Mouse (Mus musculus) gastrocnemius, postnatal 14 days (tissue): Measurements from ENCODE around the gene Ccdc92. TPM values are rescaled to one million over a fixed set of nuclear protein-coding genes. Genes with fewer than 3 reads are reported as not detected.

Experiments
- DNase-seq: peaks from one replicate; pipeline ENCODE4 v3.0.0; 2021; ENCODE audit warnings: mixed read lengths
- intact Hi-C: fragments of 180-260 bp; cut with DNase I; formaldehyde crosslinking; loops from one replicate; pipeline ENCODE4 v1.15.1; 2025; ENCODE audit warnings: low total_unique reads
- total RNA-seq, 2 experiments: library from RNA; stranded (reverse); gene quantifications; 2 replicates each; pipeline ENCODE4 v1.2.3; 2021

The Ccdc92 gene
- total RNA-seq, 2 experiments from 2014 or later = 0.24 to 0.80 TPM

DNA sequence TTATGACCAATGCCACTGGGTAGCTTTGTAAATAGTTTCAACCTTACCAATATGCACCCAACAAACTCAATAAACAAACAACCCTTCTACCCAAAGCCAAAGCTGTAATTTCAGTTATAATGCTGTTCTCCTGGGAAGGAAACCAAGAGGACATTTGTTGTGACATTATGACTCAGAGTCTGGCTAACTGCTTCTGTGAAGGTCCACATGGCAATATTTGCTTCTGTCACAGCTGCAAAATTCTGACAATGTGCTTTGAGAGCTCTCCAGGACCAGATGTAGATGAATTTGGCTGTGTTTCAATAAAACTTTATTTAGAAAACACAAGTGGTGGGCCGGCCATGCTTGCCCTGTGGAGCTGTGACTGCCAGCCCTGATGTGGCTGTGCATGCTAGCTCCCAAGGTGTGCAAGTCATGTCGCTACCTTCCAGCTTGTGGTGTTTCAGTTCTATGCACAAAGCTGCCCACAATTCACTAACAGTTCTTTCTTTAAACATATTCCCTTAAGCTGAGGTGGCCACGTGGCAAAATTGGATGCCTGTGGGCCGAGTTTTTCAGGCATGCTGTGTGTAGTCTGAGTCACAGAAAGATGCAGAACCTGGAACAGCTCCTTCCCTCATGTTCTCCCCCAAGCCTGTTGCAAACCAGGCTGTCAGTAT, 52.4 kb downstream of the Ccdc92 start:
- DNase-seq = no peak

DNA sequence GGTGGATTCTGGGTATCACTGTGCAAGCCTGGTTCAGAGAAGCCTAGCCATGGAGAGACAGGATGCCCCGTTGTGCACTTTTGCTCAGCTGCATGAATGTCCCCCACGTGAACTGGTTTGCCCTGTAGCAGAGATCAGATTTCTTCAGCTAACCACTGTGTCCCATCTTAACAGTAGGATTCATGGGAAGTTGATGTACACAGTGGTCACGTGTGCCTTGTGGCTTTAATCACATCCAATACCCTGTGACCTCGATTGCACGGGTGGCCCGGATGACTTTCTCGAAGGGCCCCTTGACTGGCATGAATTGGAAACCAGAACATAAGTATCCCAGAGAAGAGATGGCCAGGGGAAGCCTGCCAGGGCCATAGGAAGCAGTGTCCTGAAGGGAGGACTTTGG, 70.1 kb downstream of the Ccdc92 start:
- DNase-seq = no peak
- intact Hi-C loops = no loop called here

More for the DNA sequence above, 52.4 kb downstream of the Ccdc92 start:
- intact Hi-C loops = no loop called here

DNA sequence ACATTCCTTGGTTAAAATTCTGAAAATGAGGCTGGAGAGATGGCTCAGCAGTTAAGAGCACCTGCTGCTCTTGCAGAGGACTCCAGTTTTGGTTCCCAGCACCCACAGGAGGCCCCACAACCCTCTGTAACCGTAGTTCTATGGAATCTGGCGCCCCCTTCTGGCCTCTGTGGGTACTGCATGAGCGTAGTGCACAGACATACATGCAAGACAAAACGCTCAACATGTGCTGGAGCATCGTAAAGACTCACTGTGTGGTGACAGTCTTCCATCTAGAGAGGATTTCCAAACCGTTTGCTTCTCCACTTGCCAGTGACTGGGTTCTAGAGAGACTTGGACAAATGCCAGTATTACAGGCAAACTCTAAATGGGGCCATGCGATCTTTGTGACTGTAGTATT, 76.6 kb downstream of the Ccdc92 start:
- intact Hi-C loops = no loop called here
- DNase-seq = no peak

Other genes starting within 250 kb of the Ccdc92 start
- gene Atp6v0a2, start 233.8 kb downstream of the Ccdc92 start, total RNA-seq = 10 to 100 TPM; 18.8 to 24.3 TPM
- gene Dnah10, start 137.3 kb downstream of the Ccdc92 start, total RNA-seq = under 1 TPM; 0.02 to 0.10 TPM
- gene Zfp664, start 267 bp upstream of the Ccdc92 start, total RNA-seq = 10 to 100 TPM; 19.6 to 20.8 TPM
- under 1 TPM; 0.84 to 0.98 TPM for gene Rflna, start 140.8 kb upstream of the Ccdc92 start, total RNA-seq